Mouse (Mus musculus): ENCODE data around the gene Vps45.

GRCm38 (mm10) chr3:96078711-96079110 lies 20.4 kb upstream of the Vps45 start:
- TF ChIP-seq CTCF (IDR thresholded peaks at IDR 0.05; ENCODE audit: low read depth, low read length) (no peak), EP300 (IDR thresholded peaks at IDR 0.05; ENCODE audit: insufficient read depth, low read depth, low read length) (no peak)

All from ES-Bruce4 (cell line).